Mouse (Mus musculus): ENCODE data around the gene Zfp281. TPM values are rescaled to one million over a fixed set of nuclear protein-coding genes. Genes with fewer than 3 reads are reported as not detected.
A peak's percentile ranks its signal among the peaks of the same experiment; 100 is the strongest.

Gene Zfp281
- polyA plus RNA-seq, 1 experiment from 2014 or later, result 20.6 TPM

DNA sequence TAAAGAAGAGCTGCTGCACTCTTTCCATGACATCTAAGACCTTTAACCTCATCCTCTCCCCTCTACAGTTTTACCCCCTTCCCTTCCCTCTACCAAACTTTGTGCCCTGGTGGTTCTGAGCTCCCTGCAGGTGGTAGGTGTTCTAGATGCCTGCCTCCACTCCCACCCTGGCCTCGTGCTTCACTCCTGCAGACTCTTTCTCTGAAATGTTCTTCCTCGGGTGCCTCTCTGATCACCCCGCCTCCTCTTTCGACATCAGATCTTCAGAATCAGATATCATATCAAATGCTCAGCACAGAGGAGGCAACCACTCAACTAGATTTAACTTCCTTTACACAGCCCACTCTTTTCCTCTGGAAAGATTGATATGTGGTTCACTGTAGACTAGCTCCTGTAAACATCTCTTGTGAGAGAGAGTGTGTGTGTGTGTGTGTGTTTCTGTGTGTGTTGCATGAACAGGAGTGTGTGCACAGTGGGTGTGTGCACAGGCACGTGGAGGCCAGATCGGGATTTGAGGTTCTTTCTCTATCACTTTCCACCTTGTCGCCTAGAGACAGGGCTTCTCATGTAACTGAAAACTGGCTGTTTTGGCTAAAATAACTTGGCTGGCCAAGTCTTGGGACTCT, 7.4 kb upstream of the Zfp281 start:
- H3K9ac ChIP-seq, result no peak overlapping the region
- H3K4me2 ChIP-seq, result no peak overlapping the region
- H3K4me3 ChIP-seq, result no peak overlapping the region
- no peaks in the 10 kb centered on the region for H3K36me3 ChIP-seq
- no peaks in the 10 kb centered on the region for H3K9me3 ChIP-seq
- no peak overlapping the region for H3K27ac ChIP-seq (replicated peaks)
- H3K4me1 ChIP-seq (replicated peaks), result 0 out of 2 replicates have a peak, but pooled peaks cover 3% of the 10 kb centered on the region
- H3K27me3 ChIP-seq, result no peaks in the 10 kb centered on the region
- WGBS, result 79% methylated on average over 7 of the region's 7 CpGs
- ATAC-seq (ENCODE audit: low FRiP score, low read depth), result no peak

DNA sequence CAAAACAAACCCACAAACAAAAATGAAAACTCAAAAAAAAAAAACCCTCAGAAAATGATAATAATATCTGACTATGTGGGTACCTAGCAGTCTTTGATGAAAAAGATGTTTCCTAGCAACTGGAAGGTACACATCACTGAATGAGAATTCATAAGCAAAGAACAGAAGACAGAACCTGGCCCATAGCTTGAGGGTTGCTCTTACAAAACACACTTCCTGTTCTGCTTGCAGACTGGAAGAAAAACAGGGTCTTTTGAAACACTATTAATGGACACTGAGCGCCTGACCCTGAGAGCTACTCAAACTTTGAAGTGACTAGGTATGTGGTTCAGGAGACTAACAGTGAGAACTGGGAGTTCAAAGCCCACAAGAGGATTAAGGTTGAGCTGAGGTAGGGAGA, 6.1 kb upstream of the Zfp281 start:
- 94% methylated on average over 1 of the region's 1 CpGs for WGBS
- Histone ChIP-seq H3K4me1 (replicated peaks) (0 out of 2 replicates have a peak, but pooled peaks cover 1% of the 10 kb centered on the region), H3K9me3 (no peaks in the 10 kb centered on the region), H3K4me3 (no peak overlapping the region), H3K9ac (no peak overlapping the region), H3K36me3 (no peaks in the 10 kb centered on the region), H3K27me3 (no peaks in the 10 kb centered on the region), H3K27ac (replicated peaks) (no peak overlapping the region), H3K4me2 (no peak overlapping the region)
- no peak for ATAC-seq (ENCODE audit: low FRiP score, low read depth)

DNA sequence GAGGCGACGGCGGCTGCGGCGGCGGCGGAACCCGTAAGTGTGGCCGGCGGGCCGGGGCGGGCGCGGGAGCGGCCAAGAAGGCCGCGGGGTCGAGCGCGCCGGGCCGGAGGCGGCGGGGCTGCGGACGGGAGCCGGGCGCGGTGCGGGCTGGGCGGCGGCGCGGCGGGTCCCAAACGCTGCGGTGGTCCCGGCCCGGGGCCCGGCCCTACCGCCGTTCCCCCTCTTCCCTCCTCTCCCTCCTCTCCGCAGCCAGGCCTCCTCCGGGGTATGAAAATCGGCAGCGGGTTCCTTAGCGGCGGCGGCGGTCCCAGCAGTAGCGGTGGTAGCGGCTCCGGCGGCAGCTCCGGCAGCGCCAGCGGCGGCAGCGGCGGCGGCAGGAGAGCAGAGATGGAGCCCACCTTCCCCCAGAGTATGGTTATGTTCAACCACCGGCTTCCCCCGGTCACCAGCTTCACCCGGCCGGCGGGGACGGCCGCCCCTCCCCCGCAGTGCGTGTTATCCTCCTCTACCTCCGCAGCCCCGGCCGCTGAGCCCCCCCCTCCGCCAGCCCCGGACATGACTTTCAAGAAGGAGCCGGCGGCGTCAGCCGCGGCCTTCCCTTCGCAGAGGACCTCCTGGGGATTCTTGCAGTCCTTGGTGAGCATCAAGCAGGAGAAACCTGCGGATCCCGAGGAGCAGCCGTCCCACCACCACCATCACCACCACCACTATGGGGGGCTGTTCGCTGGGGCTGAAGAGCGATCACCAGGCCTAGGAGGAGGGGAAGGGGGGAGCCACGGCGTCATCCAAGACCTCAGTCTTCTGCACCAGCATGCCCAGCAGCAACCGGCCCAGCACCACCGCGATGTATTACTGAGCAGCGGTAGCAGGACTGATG, 556 bp downstream of the Zfp281 start:
- no peaks in the 10 kb centered on the region for H3K27me3 ChIP-seq
- H3K4me1 ChIP-seq (replicated peaks), result peaks cover 40% of the 10 kb centered on the region
- H3K4me2 ChIP-seq, result peak overlapping the region; percentile 81
- H3K9me3 ChIP-seq, result no peaks in the 10 kb centered on the region
- H3K9ac ChIP-seq, result peak overlapping the region; percentile 97
- WGBS, result 2% methylated on average over 61 of the region's 92 CpGs
- H3K36me3 ChIP-seq, result peaks cover 16% of the 10 kb centered on the region
- ATAC-seq (ENCODE audit: low FRiP score, low read depth), result peak; percentile 74
- H3K27ac ChIP-seq (replicated peaks), result peak overlapping the region; percentile 98
- H3K4me3 ChIP-seq, result peak overlapping the region; percentile 62

DNA sequence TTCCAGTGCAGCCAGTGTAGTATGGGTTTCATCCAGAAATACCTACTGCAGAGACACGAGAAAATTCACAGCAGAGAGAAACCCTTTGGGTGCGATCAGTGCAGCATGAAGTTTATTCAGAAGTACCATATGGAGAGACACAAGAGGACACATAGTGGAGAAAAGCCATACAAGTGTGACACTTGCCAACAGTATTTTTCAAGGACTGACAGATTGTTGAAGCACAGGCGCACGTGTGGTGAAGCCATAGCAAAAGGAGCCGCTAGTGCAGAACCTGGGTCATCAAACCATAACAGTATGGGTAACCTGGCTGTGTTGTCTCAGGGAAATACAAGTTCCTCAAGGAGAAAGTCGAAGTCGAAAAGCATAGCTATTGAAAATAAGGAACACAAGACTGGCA, 1.4 kb downstream of the Zfp281 start:
- Histone ChIP-seq H3K27ac (replicated peaks) (no peak overlapping the region), H3K27me3 (no peaks in the 10 kb centered on the region)
- no peak for ATAC-seq (ENCODE audit: low FRiP score, low read depth)

DNA sequence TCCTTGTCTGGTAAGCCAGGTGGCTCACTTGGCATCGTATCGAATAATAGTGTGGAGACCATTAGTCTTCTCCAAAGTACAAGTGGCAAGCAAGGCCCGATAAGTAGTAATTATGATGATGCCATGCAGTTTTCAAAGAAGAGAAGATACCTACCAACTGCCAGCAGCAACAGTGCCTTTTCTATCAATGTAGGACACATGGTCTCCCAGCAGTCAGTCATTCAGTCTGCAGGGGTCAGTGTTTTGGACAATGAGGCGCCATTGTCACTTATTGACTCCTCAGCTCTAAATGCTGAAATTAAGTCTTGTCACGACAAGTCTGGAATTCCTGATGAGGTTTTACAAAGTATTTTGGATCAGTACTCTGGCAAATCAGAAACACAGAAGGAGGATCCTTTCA, 2.1 kb downstream of the Zfp281 start:
- Histone ChIP-seq H3K9ac (no peak overlapping the region), H3K4me3 (no peak overlapping the region), H3K36me3 (peaks cover 19% of the 10 kb centered on the region), H3K4me2 (peak overlapping the region; percentile 81), H3K27ac (replicated peaks) (no peak overlapping the region), H3K27me3 (no peaks in the 10 kb centered on the region), H3K4me1 (replicated peaks) (peaks cover 40% of the 10 kb centered on the region), H3K9me3 (no peaks in the 10 kb centered on the region)
- ATAC-seq (ENCODE audit: low FRiP score, low read depth), result no peak
- WGBS, result 82% methylated on average over 5 of the region's 5 CpGs

More for the DNA sequence above, 1.4 kb downstream of the Zfp281 start:
- Histone ChIP-seq H3K4me3 (peak overlapping the region; percentile 62), H3K9me3 (no peaks in the 10 kb centered on the region), H3K4me1 (replicated peaks) (peaks cover 40% of the 10 kb centered on the region), H3K36me3 (peaks cover 19% of the 10 kb centered on the region), H3K9ac (peak overlapping the region; percentile 97), H3K4me2 (peak overlapping the region; percentile 81)
- WGBS, result 87% methylated on average over 7 of the region's 7 CpGs

DNA sequence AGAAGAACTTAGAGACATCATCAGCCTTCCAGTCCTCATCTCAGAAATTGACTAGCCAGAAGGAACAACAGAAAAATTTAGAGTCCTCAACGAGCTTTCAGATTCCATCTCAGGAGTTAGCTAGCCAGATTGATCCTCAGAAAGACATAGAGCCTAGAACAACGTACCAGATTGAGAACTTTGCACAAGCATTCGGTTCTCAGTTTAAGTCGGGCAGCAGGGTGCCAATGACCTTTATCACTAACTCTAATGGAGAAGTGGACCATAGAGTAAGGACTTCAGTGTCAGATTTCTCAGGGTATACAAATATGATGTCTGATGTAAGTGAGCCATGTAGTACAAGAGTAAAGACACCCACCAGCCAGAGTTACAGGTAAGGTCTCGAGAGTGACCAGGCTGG, 2.9 kb downstream of the Zfp281 start:
- H3K4me1 ChIP-seq (replicated peaks), result peaks cover 40% of the 10 kb centered on the region
- no peak for ATAC-seq (ENCODE audit: low FRiP score, low read depth)
- WGBS, result 84% methylated on average over 5 of the region's 5 CpGs
- no peak overlapping the region for H3K9ac ChIP-seq
- H3K36me3 ChIP-seq, result peaks cover 19% of the 10 kb centered on the region
- no peak overlapping the region for H3K27ac ChIP-seq (replicated peaks)
- 0 out of 2 replicates have a peak overlapping the region, but pooled peaks have one; percentile 12 for H3K4me3 ChIP-seq
- H3K9me3 ChIP-seq, result no peaks in the 10 kb centered on the region
- H3K27me3 ChIP-seq, result no peaks in the 10 kb centered on the region
- H3K4me2 ChIP-seq, result peak overlapping the region; percentile 81

DNA sequence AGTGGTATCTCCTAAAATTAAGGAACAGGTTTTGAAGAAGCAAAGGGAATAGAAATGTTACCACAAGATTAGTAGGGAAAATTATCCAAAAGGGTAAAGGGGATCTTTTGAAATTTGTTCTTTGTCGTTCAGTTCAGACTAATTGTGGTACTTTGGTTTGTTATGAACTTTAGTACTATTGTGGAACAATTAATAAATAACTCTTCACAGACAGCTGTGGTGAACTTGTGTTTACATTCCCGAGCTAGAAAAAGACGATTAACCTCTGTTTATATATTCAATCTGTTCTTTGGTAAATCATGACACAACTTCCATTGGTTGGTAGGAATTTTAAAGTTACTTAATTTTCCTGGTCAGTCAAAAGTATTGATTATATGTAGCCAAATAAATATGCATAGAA, 8.2 kb downstream of the Zfp281 start:
- no peak overlapping the region for H3K4me2 ChIP-seq
- no peaks in the 10 kb centered on the region for H3K27me3 ChIP-seq
- no peak for ATAC-seq (ENCODE audit: low FRiP score, low read depth)
- no peak overlapping the region for H3K27ac ChIP-seq (replicated peaks)
- 91% methylated on average over 3 of the region's 3 CpGs for WGBS
- H3K9me3 ChIP-seq, result no peaks in the 10 kb centered on the region
- H3K9ac ChIP-seq, result no peak overlapping the region
- H3K36me3 ChIP-seq, result peaks cover 3% of the 10 kb centered on the region; the same call in 1 of the 2 replicates
- H3K4me3 ChIP-seq, result no peak overlapping the region
- H3K4me1 ChIP-seq (replicated peaks), result peaks cover 12% of the 10 kb centered on the region

DNA sequence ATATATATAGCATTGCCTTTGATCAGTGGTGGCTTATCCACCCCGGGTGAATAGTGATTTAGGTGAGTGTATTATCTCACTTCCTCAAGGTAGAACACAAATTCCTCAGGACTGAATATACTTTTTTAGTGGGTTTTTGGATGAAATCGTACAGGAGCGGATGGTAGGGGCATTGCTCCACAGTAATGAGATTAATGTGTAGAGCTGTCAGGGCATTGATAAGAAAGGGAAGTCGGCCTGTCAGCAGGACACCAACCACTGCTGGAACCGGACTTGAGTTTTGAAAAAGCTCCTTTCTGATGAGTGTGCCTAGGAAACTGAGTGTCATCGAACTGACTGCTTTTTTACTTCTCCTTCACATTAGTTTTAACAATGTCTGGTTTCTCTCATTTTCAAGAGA, 10.9 kb downstream of the Zfp281 start:
- H3K27ac ChIP-seq (replicated peaks), result no peak overlapping the region
- no peak overlapping the region for H3K4me3 ChIP-seq
- 82% methylated on average over 6 of the region's 6 CpGs for WGBS
- no peaks in the 10 kb centered on the region for H3K9me3 ChIP-seq
- no peak overlapping the region for H3K9ac ChIP-seq
- peaks cover 3% of the 10 kb centered on the region; the same call in 1 of the 2 replicates for H3K36me3 ChIP-seq
- no peak overlapping the region for H3K4me2 ChIP-seq
- ATAC-seq (ENCODE audit: low FRiP score, low read depth), result no peak
- H3K4me1 ChIP-seq (replicated peaks), result no peaks in the 10 kb centered on the region
- H3K27me3 ChIP-seq, result no peaks in the 10 kb centered on the region

DNA sequence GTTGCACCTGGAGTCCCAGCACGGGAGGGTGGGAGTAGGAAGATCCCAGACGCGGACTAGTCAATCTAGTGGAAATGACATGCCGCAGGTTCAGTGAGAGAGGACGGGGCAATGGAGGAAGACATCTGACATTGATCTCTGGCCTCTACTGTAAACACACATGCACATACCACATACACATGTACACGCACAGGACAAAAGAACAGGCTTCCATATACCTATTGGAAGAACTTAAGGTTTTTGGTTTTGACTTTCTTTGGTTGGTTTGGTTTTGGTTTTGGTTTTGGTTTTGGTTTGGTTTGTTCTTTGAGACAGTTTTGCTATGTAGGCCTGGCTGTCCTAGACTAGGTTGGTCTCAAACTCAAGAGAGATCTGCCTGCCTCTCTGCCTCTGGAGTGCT, 12.2 kb downstream of the Zfp281 start:
- no peak overlapping the region for H3K27ac ChIP-seq (replicated peaks)
- H3K4me1 ChIP-seq (replicated peaks), result no peaks in the 10 kb centered on the region
- H3K36me3 ChIP-seq, result no peaks in the 10 kb centered on the region
- no peak overlapping the region for H3K9ac ChIP-seq
- WGBS, result 91% methylated on average over 6 of the region's 6 CpGs
- H3K4me3 ChIP-seq, result no peak overlapping the region
- no peaks in the 10 kb centered on the region for H3K27me3 ChIP-seq
- H3K9me3 ChIP-seq, result no peaks in the 10 kb centered on the region
- H3K4me2 ChIP-seq, result no peak overlapping the region
- ATAC-seq (ENCODE audit: low FRiP score, low read depth), result no peak

DNA sequence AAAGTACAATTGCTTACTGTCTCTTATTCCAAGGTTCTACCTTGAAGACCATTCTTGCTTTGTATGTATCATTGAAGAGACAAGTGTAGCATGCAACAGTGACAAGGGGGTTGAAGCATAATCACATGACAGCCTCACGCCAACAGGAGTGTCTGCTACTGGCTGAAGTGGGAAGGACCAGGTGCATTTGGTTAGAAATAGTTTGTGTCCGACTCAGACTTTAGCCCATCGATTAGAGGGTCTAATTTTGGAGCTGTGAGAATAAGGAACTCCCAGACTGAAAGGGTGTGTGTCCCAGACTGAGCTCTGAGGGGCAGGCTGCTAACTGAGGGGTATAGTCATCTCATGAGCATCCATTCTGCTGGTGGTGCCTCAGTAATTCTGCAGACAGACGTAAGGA, 13.0 kb downstream of the Zfp281 start:
- Histone ChIP-seq H3K27ac (replicated peaks) (no peak overlapping the region), H3K4me1 (replicated peaks) (no peaks in the 10 kb centered on the region), H3K9me3 (no peaks in the 10 kb centered on the region), H3K27me3 (no peaks in the 10 kb centered on the region), H3K4me2 (no peak overlapping the region), H3K36me3 (no peaks in the 10 kb centered on the region), H3K9ac (no peak overlapping the region), H3K4me3 (no peak overlapping the region)
- WGBS, result 98% methylated on average over 4 of the region's 4 CpGs
- ATAC-seq (ENCODE audit: low FRiP score, low read depth), result no peak

DNA sequence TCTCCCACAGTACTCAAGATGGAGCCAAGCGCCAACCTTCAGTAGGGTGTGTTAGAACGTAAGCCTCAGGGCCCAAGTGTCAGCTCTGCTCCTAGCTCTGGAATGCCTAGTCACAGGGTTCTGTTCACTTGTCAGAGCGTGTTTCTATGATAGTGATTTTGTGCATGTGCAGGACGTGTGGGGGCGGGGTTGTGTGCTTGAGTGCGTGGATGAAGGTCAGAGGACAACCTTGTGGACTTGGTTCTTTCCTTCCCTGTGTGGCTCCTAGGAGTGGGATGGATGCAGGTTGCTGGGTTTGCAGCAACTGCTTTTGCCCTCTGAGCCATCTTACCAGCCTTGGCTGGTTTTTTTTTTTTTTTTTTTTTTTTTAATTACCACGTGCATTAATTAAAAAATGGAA, 13.5 kb downstream of the Zfp281 start:
- Histone ChIP-seq H3K27me3 (no peaks in the 10 kb centered on the region), H3K4me1 (replicated peaks) (no peaks in the 10 kb centered on the region), H3K27ac (replicated peaks) (no peak overlapping the region), H3K9me3 (no peaks in the 10 kb centered on the region), H3K4me2 (no peak overlapping the region), H3K4me3 (no peak overlapping the region), H3K36me3 (no peaks in the 10 kb centered on the region), H3K9ac (no peak overlapping the region)
- no peak for ATAC-seq (ENCODE audit: low FRiP score, low read depth)
- 93% methylated on average over 7 of the region's 7 CpGs for WGBS

DNA sequence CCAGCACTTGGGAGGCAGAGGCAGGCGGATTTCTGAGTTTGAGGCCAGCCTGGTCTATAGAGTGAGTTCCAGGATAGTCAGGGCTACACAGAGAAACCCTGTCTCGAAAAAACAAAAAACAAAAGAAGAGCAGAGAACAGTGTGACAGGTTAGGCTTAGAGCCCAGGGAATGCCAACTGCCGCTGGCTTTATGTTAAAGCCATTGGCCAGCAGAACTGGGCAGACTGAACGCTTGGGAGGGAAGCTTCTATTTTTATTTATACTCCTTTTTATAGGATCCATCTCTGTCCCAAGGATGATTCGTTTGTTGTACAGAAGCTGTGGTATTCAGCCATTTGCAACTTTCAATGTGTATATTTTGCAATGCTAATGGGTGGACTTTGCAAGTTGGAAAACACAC, 14.0 kb downstream of the Zfp281 start:
- 74% methylated on average over 5 of the region's 5 CpGs for WGBS
- no peaks in the 10 kb centered on the region for H3K36me3 ChIP-seq
- H3K9ac ChIP-seq, result no peak overlapping the region
- H3K4me2 ChIP-seq, result no peak overlapping the region
- ATAC-seq (ENCODE audit: low FRiP score, low read depth), result no peak
- H3K9me3 ChIP-seq, result no peaks in the 10 kb centered on the region
- no peak overlapping the region for H3K27ac ChIP-seq (replicated peaks)
- no peak overlapping the region for H3K4me3 ChIP-seq
- H3K4me1 ChIP-seq (replicated peaks), result no peaks in the 10 kb centered on the region
- H3K27me3 ChIP-seq, result no peaks in the 10 kb centered on the region

All from hindbrain, embryonic 15.5 days (tissue).